Mouse (Mus musculus) hindbrain, embryonic 16.5 days (tissue): ENCODE measurements around the gene Rpf2. TPM values are rescaled to one million over a fixed set of nuclear protein-coding genes. Genes with fewer than 3 reads are reported as not detected.

Experiments used
- ATAC-seq: fragments of 200-750 bp; cut with Nextera tagmentation; 2 replicates; pipeline ENCODE4 v1.8.0; 2017; ENCODE audit warnings: moderate TSS enrichment, moderate library complexity
- H3K27ac ChIP-seq: fragments of 300-500 bp; sonication (generic); 2 replicates; pipeline ENCODE4 v1.5.1; 2014; ENCODE audit warnings: low read depth, mild to moderate bottlenecking, control low read depth, low read length, moderate library complexity
- H3K27me3 ChIP-seq: fragments of 300-500 bp; sonication (generic); replicated peaks from 2 replicates; pipeline ENCODE4 v1.6.1; 2014; ENCODE audit warnings: low read length; ENCODE audit not compliant: control insufficient read depth, insufficient read depth
- H3K36me3 ChIP-seq: fragments of 300-500 bp; sonication (generic); 2 replicates; pipeline ENCODE4 v1.6.1; 2014; ENCODE audit warnings: mild to moderate bottlenecking, low read length, moderate library complexity, mixed read lengths; ENCODE audit not compliant: control insufficient read depth, insufficient read depth
- H3K4me1 ChIP-seq: fragments of 300-500 bp; sonication (generic); 2 replicates; pipeline ENCODE4 v1.6.1; 2014; ENCODE audit warnings: low read depth, low read length; ENCODE audit not compliant: control insufficient read depth, insufficient read depth
- H3K4me2 ChIP-seq: fragments of 300-500 bp; sonication (generic); 2 replicates; pipeline ENCODE4 v1.6.1; 2014; ENCODE audit warnings: mild to moderate bottlenecking, low read length, control low read depth, moderate library complexity
- H3K4me3 ChIP-seq: fragments of 300-500 bp; sonication (generic); 2 replicates; pipeline ENCODE4 v1.5.1; 2014; ENCODE audit warnings: mild to moderate bottlenecking, low read length, control low read depth, moderate library complexity
- H3K9ac ChIP-seq: fragments of 300-500 bp; sonication (generic); 2 replicates; pipeline ENCODE4 v1.6.1; 2014; ENCODE audit warnings: low read depth, mild to moderate bottlenecking, control low read depth, low read length, moderate library complexity
- H3K9me3 ChIP-seq: fragments of 300-500 bp; sonication (generic); 2 replicates; pipeline ENCODE4 v1.6.1; 2014; ENCODE audit warnings: mild to moderate bottlenecking, low read length, moderate library complexity; ENCODE audit not compliant: control insufficient read depth
- WGBS: fragments of 180-500 bp; shearing (Covaris S2); extraction: QIAGEN DNeasy Blood & Tissue Kit; methylation state at CpG from one replicate; pipeline ENCODE4 v1.1.7; 2014; 5-methylcytosine and 5-hydroxymethylcytosine counted together
- polyA plus RNA-seq: library from polyadenylated mRNA; unstranded; fragments of >200 nt; fragmentation: Nextera tagmentation; extraction: Ambion mirVana; gene quantifications from 2 replicates; pipeline ENCODE4 v1.2.1, GENCODE M21; 2015

Gene Rpf2
- polyA plus RNA-seq, 1 experiment from 2014 or later = 64.0 TPM

GRCm38 (mm10) chr10:40258401-40258966, 11.6 kb upstream of the Rpf2 start:
- H3K9ac ChIP-seq = peak overlapping the region; percentile 23; the same call in 1 of the 2 replicates
- ATAC-seq = peak; percentile 83

GRCm38 (mm10) chr10:40257414-40258255, 10.8 kb upstream of the Rpf2 start, which contains the start of gene Gtf3c6:
Gene Gtf3c6 (minus strand): TSS chr10:40258108.
- peak within 1 kb of the TSS; percentile 94 for H3K27ac ChIP-seq
- peak within 1 kb of the TSS; percentile 81 for H3K4me3 ChIP-seq
- whole genome bisulfite sequencing = 0% methylated on average over 43 of the region's 43 CpGs
- peak; percentile 78 for ATAC-seq
- no peaks in the 10 kb centered on the region for H3K9me3 ChIP-seq
- peaks cover 4% of the 10 kb centered on the region for H3K4me1 ChIP-seq
- peaks cover 4% of the 10 kb centered on the region for H3K36me3 ChIP-seq
- H3K9ac ChIP-seq = peak within 1 kb of the TSS; percentile 96
- H3K4me2 ChIP-seq = peak within 1 kb of the TSS; percentile 82
- no peaks in the 10 kb centered on the region for H3K27me3 ChIP-seq

More at GRCm38 (mm10) chr10:40258401-40258966, 11.6 kb upstream of the Rpf2 start:
- peak overlapping the region; percentile 82 for H3K4me2 ChIP-seq
- peaks cover 4% of the 10 kb centered on the region for H3K4me1 ChIP-seq
- no peaks in the 10 kb centered on the region for H3K27me3 ChIP-seq
- H3K4me3 ChIP-seq = peak overlapping the region; percentile 81
- H3K36me3 ChIP-seq = peaks cover 4% of the 10 kb centered on the region
- H3K27ac ChIP-seq = peak overlapping the region; percentile 78
- H3K9me3 ChIP-seq = no peaks in the 10 kb centered on the region
- under 1% methylated on average over 12 of the region's 12 CpGs for WGBS

GRCm38 (mm10) chr10:40256716-40257115, 9.9 kb upstream of the Rpf2 start:
- WGBS = 3% methylated on average over 5 of the region's 5 CpGs
- Histone ChIP-seq H3K4me1 (peaks cover 4% of the 10 kb centered on the region), H3K27me3 (no peaks in the 10 kb centered on the region), H3K9ac (peak overlapping the region; percentile 96), H3K4me2 (peak overlapping the region; percentile 82), H3K9me3 (no peaks in the 10 kb centered on the region), H3K27ac (peak overlapping the region; percentile 94), H3K36me3 (peaks cover 11% of the 10 kb centered on the region), H3K4me3 (peak overlapping the region; percentile 81)
- peak; percentile 78 for ATAC-seq

GRCm38 (mm10) chr10:40250969-40251368, 4.1 kb upstream of the Rpf2 start:
- ATAC-seq = no peak
- H3K27ac ChIP-seq = no peak overlapping the region
- H3K36me3 ChIP-seq = peaks cover 19% of the 10 kb centered on the region
- no peaks in the 10 kb centered on the region for H3K27me3 ChIP-seq
- H3K4me2 ChIP-seq = no peak overlapping the region
- H3K4me3 ChIP-seq = no peak overlapping the region
- H3K9me3 ChIP-seq = no peaks in the 10 kb centered on the region
- WGBS = 95% methylated on average over 6 of the region's 6 CpGs
- no peak overlapping the region for H3K9ac ChIP-seq
- no peaks in the 10 kb centered on the region for H3K4me1 ChIP-seq

- no peak overlapping the region for H3K4me2 ChIP-seq
- H3K9me3 ChIP-seq = no peaks in the 10 kb centered on the region
- WGBS = 88% methylated on average over 9 of the region's 9 CpGs
- peaks cover 4% of the 10 kb centered on the region for H3K4me1 ChIP-seq
- peaks cover 19% of the 10 kb centered on the region for H3K36me3 ChIP-seq
- ATAC-seq = no peak
- H3K27me3 ChIP-seq = no peaks in the 10 kb centered on the region
- H3K4me3 ChIP-seq = no peak overlapping the region
- no peak overlapping the region for H3K27ac ChIP-seq
- H3K9ac ChIP-seq = no peak overlapping the region
These were observed 2.8 kb upstream of the Rpf2 start for GRCm38 (mm10) chr10:40249625-40250024.

GRCm38 (mm10) chr10:40247166-40247716, 405 bp upstream of the Rpf2 start:
- Histone ChIP-seq H3K9ac (peak overlapping the region; percentile 72; the same call in 1 of the 2 replicates), H3K27ac (peak overlapping the region; percentile 78), H3K4me2 (peak overlapping the region; percentile 52), H3K4me1 (peaks cover 4% of the 10 kb centered on the region), H3K36me3 (peaks cover 20% of the 10 kb centered on the region), H3K4me3 (peak overlapping the region; percentile 81), H3K27me3 (no peaks in the 10 kb centered on the region), H3K9me3 (no peaks in the 10 kb centered on the region)
- peak; percentile 66 for ATAC-seq
- WGBS = 31% methylated on average over 11 of the region's 11 CpGs

- no peaks in the 10 kb centered on the region for H3K4me1 ChIP-seq
- no peak for ATAC-seq
- H3K4me2 ChIP-seq = no peak overlapping the region
- H3K9me3 ChIP-seq = no peaks in the 10 kb centered on the region
- no peaks in the 10 kb centered on the region for H3K27me3 ChIP-seq
- WGBS = 98% methylated on average over 5 of the region's 5 CpGs
- H3K4me3 ChIP-seq = no peak overlapping the region
- H3K9ac ChIP-seq = no peak overlapping the region
- H3K36me3 ChIP-seq = peaks cover 12% of the 10 kb centered on the region
- H3K27ac ChIP-seq = no peak overlapping the region
These were observed 9.0 kb downstream of the Rpf2 start for GRCm38 (mm10) chr10:40237826-40238225.

- Histone ChIP-seq H3K4me3 (no peak overlapping the region), H3K27me3 (no peaks in the 10 kb centered on the region), H3K36me3 (peaks cover 20% of the 10 kb centered on the region), H3K4me1 (no peaks in the 10 kb centered on the region), H3K27ac (no peak overlapping the region), H3K4me2 (no peak overlapping the region), H3K9ac (no peak overlapping the region), H3K9me3 (no peaks in the 10 kb centered on the region)
- 88% methylated on average over 3 of the region's 3 CpGs for WGBS
- no peak for ATAC-seq
These were observed 13.6 kb downstream of the Rpf2 start for GRCm38 (mm10) chr10:40233241-40233640.

GRCm38 (mm10) chr10:40232442-40232841, 14.4 kb downstream of the Rpf2 start:
- Histone ChIP-seq H3K4me1 (no peaks in the 10 kb centered on the region), H3K36me3 (peaks cover 20% of the 10 kb centered on the region), H3K4me2 (no peak overlapping the region), H3K4me3 (no peak overlapping the region), H3K9me3 (no peaks in the 10 kb centered on the region), H3K27me3 (no peaks in the 10 kb centered on the region), H3K27ac (no peak overlapping the region), H3K9ac (no peak overlapping the region)
- 93% methylated on average over 7 of the region's 7 CpGs for WGBS
- no peak for ATAC-seq
